Mouse (Mus musculus): ENCODE results near the gene Ciapin1. TPM values are rescaled to one million over a fixed set of nuclear protein-coding genes. Genes with fewer than 3 reads are reported as not detected.

Gene Ciapin1
- total and polyA plus RNA-seq, 2 experiments from 2014 or later = 60.6 to 162 TPM

DNA sequence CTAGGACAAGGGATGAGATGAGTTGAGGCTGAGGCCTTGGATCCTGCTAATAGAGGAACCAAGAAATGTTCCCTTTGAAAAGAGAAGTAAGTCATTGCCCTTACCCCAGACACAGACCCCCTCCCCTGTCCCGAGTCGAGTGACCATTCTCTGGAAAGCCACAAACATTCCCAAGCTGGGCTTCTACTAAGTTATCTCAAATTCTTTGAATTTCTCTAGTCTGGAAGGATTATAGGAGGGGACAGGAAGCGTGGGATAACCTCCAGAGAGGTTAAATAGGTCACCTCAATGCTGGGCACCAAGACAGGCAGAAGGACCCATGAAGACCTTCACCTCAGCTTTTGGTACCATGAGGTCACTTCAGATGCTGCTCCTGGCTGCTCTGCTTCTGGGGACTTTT is 28.0 kb downstream of the Ciapin1 start, which contains the start of gene Ccl17:
TSS of gene Ccl17 (plus strand) at position 301 of the 400 bp plus-strand sequence.
- Histone ChIP-seq H3K4me3 (ENCODE audit: low read depth, low read length) (no peak within 1 kb of the TSS), H3K27me3 (ENCODE audit: insufficient read depth, low read length) (no peaks in the 10 kb centered on the region), H3K27ac (ENCODE audit: low read depth, low read length) (no peak within 1 kb of the TSS), H3K36me3 (ENCODE audit: insufficient read depth, low read length) (no peaks in the 10 kb centered on the region), H3K9me3 (ENCODE audit: low read length) (no peaks in the 10 kb centered on the region), H3K4me2 (ENCODE audit: low read depth, low read length, poor library complexity, severe bottlenecking) (no peak within 1 kb of the TSS), H3K9ac (replicated peaks; ENCODE audit: low read length, poor library complexity, severe bottlenecking) (no peak within 1 kb of the TSS), H3K4me1 (ENCODE audit: insufficient read depth, low read length) (no peaks in the 10 kb centered on the region)
- no peak for TF ChIP-seq CTCF (IDR thresholded peaks at IDR 0.05)
- DNase-seq (ENCODE audit: low spot score) (no peak), ATAC-seq (ENCODE audit: low FRiP score) (no peak)
- 71% methylated on average over 3 of the region's 3 CpGs for WGBS

DNA sequence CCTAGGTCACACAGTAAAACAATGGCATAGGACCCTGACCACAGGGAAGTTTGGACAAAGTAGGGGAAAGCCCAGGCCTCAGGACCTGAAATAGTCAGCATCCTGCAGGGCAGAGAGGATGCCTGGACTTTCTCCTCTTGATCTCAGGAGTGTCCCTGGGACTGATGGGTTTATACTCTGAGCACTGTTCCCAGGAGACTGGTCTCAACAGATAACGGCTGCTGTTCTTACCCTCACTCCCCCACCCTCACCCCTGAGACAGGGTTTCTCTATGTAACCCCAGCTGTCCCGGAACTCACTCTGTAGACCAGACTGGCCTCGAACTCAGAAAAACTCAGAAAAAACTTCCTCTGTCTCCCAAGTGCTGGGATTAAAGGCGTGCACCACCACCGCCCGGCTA is 29.8 kb downstream of the Ciapin1 start:
- Histone ChIP-seq H3K27me3 (ENCODE audit: insufficient read depth, low read length) (no peaks in the 10 kb centered on the region), H3K4me3 (ENCODE audit: low read depth, low read length) (no peak overlapping the region), H3K4me1 (ENCODE audit: insufficient read depth, low read length) (no peaks in the 10 kb centered on the region), H3K27ac (ENCODE audit: low read depth, low read length) (no peak overlapping the region), H3K9ac (replicated peaks; ENCODE audit: low read length, poor library complexity, severe bottlenecking) (no peak overlapping the region), H3K4me2 (ENCODE audit: low read depth, low read length, poor library complexity, severe bottlenecking) (no peak overlapping the region), H3K9me3 (ENCODE audit: low read length) (no peaks in the 10 kb centered on the region), H3K36me3 (ENCODE audit: insufficient read depth, low read length) (no peaks in the 10 kb centered on the region)
- no peak for ATAC-seq (ENCODE audit: low FRiP score)
- TF ChIP-seq CTCF (IDR thresholded peaks at IDR 0.05) = no peak
- WGBS = 87% methylated on average over 6 of the region's 6 CpGs
- DNase-seq (ENCODE audit: low spot score) = no peak

DNA sequence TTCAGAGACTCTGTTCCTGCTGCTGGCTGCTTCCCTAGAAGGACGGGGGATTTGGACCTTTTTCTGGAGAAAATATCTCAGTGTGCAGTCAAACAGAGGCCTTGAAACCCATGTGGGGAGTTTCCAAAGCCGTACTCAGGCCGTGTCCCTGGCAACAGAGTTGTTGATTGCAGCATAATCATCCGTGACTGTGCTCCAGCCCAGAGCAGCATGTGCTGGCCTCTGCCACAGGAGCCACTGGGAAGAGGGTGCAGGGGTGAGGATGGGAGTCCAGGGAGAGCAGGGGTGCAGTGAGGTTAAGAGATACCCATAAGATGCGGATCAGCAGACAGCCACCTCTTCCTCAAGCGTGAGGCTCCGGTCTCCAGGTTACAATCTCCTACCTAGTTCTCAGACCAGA is 30.7 kb downstream of the Ciapin1 start:
- Histone ChIP-seq H3K27me3 (ENCODE audit: insufficient read depth, low read length) (no peaks in the 10 kb centered on the region), H3K4me1 (ENCODE audit: insufficient read depth, low read length) (no peaks in the 10 kb centered on the region), H3K36me3 (ENCODE audit: insufficient read depth, low read length) (no peaks in the 10 kb centered on the region), H3K27ac (ENCODE audit: low read depth, low read length) (no peak overlapping the region), H3K9ac (replicated peaks; ENCODE audit: low read length, poor library complexity, severe bottlenecking) (no peak overlapping the region), H3K9me3 (ENCODE audit: low read length) (no peaks in the 10 kb centered on the region), H3K4me2 (ENCODE audit: low read depth, low read length, poor library complexity, severe bottlenecking) (no peak overlapping the region), H3K4me3 (ENCODE audit: low read depth, low read length) (no peak overlapping the region)
- no peak for DNase-seq (ENCODE audit: low spot score)
- WGBS = 45% methylated on average over 7 of the region's 7 CpGs
- ATAC-seq (ENCODE audit: low FRiP score) = no peak
- no peak for TF ChIP-seq CTCF (IDR thresholded peaks at IDR 0.05)

DNA sequence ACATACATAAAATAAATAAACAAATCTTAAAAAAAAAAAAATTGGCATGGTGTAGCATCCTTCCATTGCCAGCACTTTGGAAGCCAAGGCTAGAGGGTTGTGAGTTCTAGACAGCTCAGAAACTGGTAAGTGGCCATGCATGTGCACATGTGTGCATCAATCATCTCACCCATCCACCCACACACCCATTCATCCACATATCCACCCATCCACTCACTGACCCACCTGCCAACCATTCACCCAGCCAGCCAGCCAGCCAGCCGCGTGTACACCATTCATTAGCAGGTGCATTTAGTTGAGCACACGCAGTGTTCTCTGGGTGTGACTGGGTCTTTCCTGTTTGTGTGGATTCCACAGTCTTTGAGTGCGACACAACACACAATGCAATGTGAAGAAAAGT is 32.3 kb downstream of the Ciapin1 start:
- Histone ChIP-seq H3K4me2 (ENCODE audit: low read depth, low read length, poor library complexity, severe bottlenecking) (no peak overlapping the region), H3K27me3 (ENCODE audit: insufficient read depth, low read length) (no peaks in the 10 kb centered on the region), H3K36me3 (ENCODE audit: insufficient read depth, low read length) (no peaks in the 10 kb centered on the region), H3K4me1 (ENCODE audit: insufficient read depth, low read length) (no peaks in the 10 kb centered on the region), H3K9ac (replicated peaks; ENCODE audit: low read length, poor library complexity, severe bottlenecking) (no peak overlapping the region), H3K27ac (ENCODE audit: low read depth, low read length) (no peak overlapping the region), H3K9me3 (ENCODE audit: low read length) (no peaks in the 10 kb centered on the region), H3K4me3 (ENCODE audit: low read depth, low read length) (no peak overlapping the region)
- DNase-seq (ENCODE audit: low spot score) = no peak
- WGBS = 59% methylated on average over 4 of the region's 4 CpGs
- TF ChIP-seq CTCF (IDR thresholded peaks at IDR 0.05) = no peak
- no peak for ATAC-seq (ENCODE audit: low FRiP score)

DNA sequence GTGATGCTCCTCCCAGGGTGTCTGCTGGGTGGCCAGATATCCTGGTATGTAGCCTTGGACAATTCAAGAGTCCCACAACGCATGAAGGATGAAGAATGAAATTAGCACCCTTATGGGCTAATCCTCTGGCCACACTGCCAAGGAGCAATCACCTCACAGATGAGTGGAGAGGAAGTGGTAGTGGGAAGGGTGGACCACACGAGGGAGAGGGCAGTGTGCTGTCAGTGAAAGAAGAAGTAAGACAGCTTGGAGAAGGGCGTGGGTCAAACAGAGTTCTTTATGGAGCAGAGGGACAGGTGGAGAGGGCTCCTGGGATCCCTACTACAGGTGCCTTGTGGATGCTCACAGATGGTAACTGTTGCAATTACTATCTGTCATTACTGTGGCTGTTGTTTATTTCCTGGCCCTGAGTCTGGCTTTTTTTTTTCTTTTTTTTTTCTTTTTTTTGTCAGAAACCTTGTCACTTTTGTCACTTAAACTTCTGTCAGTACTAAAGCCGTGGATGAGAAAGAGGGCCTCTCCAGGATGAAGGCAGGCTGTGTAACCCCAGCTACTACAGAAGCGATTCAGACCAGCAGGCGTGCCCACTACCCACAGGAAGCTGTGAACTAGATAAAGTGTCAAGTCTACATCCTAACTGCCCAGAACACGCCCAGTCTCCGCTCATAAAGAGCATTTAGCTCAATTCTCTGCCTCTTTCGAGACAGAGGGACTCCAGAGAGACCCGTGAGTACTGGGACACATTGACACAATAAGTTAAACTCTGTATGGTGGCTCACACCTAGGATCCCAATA is 33.4 kb downstream of the Ciapin1 start:
- Histone ChIP-seq H3K9ac (replicated peaks; ENCODE audit: low read length, poor library complexity, severe bottlenecking) (no peak overlapping the region), H3K36me3 (ENCODE audit: insufficient read depth, low read length) (no peaks in the 10 kb centered on the region), H3K4me1 (ENCODE audit: insufficient read depth, low read length) (no peaks in the 10 kb centered on the region), H3K9me3 (ENCODE audit: low read length) (no peaks in the 10 kb centered on the region), H3K27me3 (ENCODE audit: insufficient read depth, low read length) (no peaks in the 10 kb centered on the region), H3K4me3 (ENCODE audit: low read depth, low read length) (no peak overlapping the region), H3K4me2 (ENCODE audit: low read depth, low read length, poor library complexity, severe bottlenecking) (no peak overlapping the region), H3K27ac (ENCODE audit: low read depth, low read length) (no peak overlapping the region)
- TF ChIP-seq CTCF (IDR thresholded peaks at IDR 0.05) = no peak
- WGBS = 80% methylated on average over 10 of the region's 10 CpGs
- no peak for DNase-seq (ENCODE audit: low spot score)
- ATAC-seq (ENCODE audit: low FRiP score) = no peak

DNA sequence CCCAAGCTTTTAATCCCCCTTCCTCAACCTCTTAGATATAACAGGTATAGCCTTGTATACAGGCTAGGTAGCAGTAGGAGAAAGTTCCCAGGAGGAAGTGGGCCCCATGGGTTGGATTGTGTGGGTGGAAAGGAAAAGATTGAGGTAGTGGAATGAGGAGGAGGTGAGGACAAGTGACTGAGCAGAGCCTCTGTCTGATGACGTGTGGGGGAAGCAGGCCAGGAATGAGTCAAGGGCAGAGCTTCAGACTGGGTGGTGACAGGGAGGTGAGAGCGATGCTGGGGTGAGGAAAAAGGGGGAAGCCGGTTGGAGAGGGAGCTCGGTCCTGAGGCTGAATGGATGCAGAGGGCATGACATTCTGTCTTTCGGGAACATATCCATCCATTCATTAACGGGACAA is 34.6 kb downstream of the Ciapin1 start:
- H3K27me3 ChIP-seq (ENCODE audit: insufficient read depth, low read length) = no peaks in the 10 kb centered on the region
- H3K27ac ChIP-seq (ENCODE audit: low read depth, low read length) = no peak overlapping the region
- no peaks in the 10 kb centered on the region for H3K4me1 ChIP-seq (ENCODE audit: insufficient read depth, low read length)
- H3K4me2 ChIP-seq (ENCODE audit: low read depth, low read length, poor library complexity, severe bottlenecking) = no peak overlapping the region
- ATAC-seq (ENCODE audit: low FRiP score) (no peak), DNase-seq (ENCODE audit: low spot score) (no peak)
- no peaks in the 10 kb centered on the region for H3K36me3 ChIP-seq (ENCODE audit: insufficient read depth, low read length)
- WGBS = 77% methylated on average over 6 of the region's 6 CpGs
- TF ChIP-seq CTCF (IDR thresholded peaks at IDR 0.05) = no peak
- H3K4me3 ChIP-seq (ENCODE audit: low read depth, low read length) = no peak overlapping the region
- no peaks in the 10 kb centered on the region for H3K9me3 ChIP-seq (ENCODE audit: low read length)
- no peak overlapping the region for H3K9ac ChIP-seq (replicated peaks; ENCODE audit: low read length, poor library complexity, severe bottlenecking)

Data from midbrain, postnatal 0 days (tissue).